Mouse (Mus musculus): Measurements from ENCODE around the gene Ecd. TPM values are rescaled to one million over a fixed set of nuclear protein-coding genes. Genes with fewer than 3 reads are reported as not detected.

Gene Ecd
- polyA plus RNA-seq, 1 experiment from 2014 or later: 61.9 TPM

GRCm38 (mm10) chr14:20370798-20371197 lies 22.9 kb upstream of the Ecd start:
- Histone ChIP-seq H3K27ac (no peak overlapping the region), H3K9ac (no peak overlapping the region), H3K4me3 (no peak overlapping the region), H3K9me3 (no peaks in the 10 kb centered on the region), H3K27me3 (replicated peaks) (no peaks in the 10 kb centered on the region), H3K4me2 (replicated peaks) (no peak overlapping the region), H3K36me3 (peaks cover 38% of the 10 kb centered on the region), H3K4me1 (no peaks in the 10 kb centered on the region)
- ATAC-seq (ENCODE audit: low FRiP score, low read depth): no peak
- WGBS: 86% methylated on average over 7 of the region's 7 CpGs

GRCm38 (mm10) chr14:20368271-20368670 lies 20.4 kb upstream of the Ecd start:
- Histone ChIP-seq H3K4me3 (no peak overlapping the region), H3K4me2 (replicated peaks) (no peak overlapping the region), H3K9ac (no peak overlapping the region), H3K27ac (no peak overlapping the region), H3K4me1 (no peaks in the 10 kb centered on the region), H3K9me3 (no peaks in the 10 kb centered on the region), H3K27me3 (replicated peaks) (no peaks in the 10 kb centered on the region), H3K36me3 (peaks cover 46% of the 10 kb centered on the region)
- WGBS: 93% methylated on average over 3 of the region's 3 CpGs
- no peak for ATAC-seq (ENCODE audit: low FRiP score, low read depth)

GRCm38 (mm10) chr14:20363230-20363629 lies 15.3 kb upstream of the Ecd start:
- WGBS: 94% methylated on average over 4 of the region's 4 CpGs
- no peak overlapping the region for H3K4me2 ChIP-seq (replicated peaks)
- H3K27me3 ChIP-seq (replicated peaks): no peaks in the 10 kb centered on the region
- peaks cover 75% of the 10 kb centered on the region for H3K36me3 ChIP-seq
- no peaks in the 10 kb centered on the region for H3K9me3 ChIP-seq
- no peak for ATAC-seq (ENCODE audit: low FRiP score, low read depth)
- H3K27ac ChIP-seq: no peak overlapping the region
- H3K4me1 ChIP-seq: no peaks in the 10 kb centered on the region
- no peak overlapping the region for H3K9ac ChIP-seq
- H3K4me3 ChIP-seq: no peak overlapping the region

GRCm38 (mm10) chr14:20347441-20347990 lies 405 bp downstream of the Ecd start:
- Histone ChIP-seq H3K9me3 (no peaks in the 10 kb centered on the region), H3K4me1 (peaks cover 12% of the 10 kb centered on the region), H3K27ac (0 out of 2 replicates have a peak overlapping the region, but pooled peaks have one; percentile 27), H3K36me3 (peaks cover 21% of the 10 kb centered on the region), H3K9ac (peak overlapping the region; percentile 86), H3K4me2 (replicated peaks) (peak overlapping the region; percentile 78), H3K4me3 (peak overlapping the region; percentile 66), H3K27me3 (replicated peaks) (no peaks in the 10 kb centered on the region)
- WGBS: 4% methylated on average over 15 of the region's 15 CpGs
- ATAC-seq (ENCODE audit: low FRiP score, low read depth): peak; percentile 38; the same call in 1 of the 2 replicates

GRCm38 (mm10) chr14:20345885-20346284 lies 2.0 kb downstream of the Ecd start:
- Histone ChIP-seq H3K4me3 (no peak overlapping the region), H3K9me3 (no peaks in the 10 kb centered on the region), H3K36me3 (peaks cover 26% of the 10 kb centered on the region), H3K27ac (no peak overlapping the region), H3K9ac (no peak overlapping the region), H3K4me1 (peaks cover 12% of the 10 kb centered on the region), H3K27me3 (replicated peaks) (no peaks in the 10 kb centered on the region), H3K4me2 (replicated peaks) (no peak overlapping the region)
- 93% methylated on average over 9 of the region's 9 CpGs for WGBS
- no peak for ATAC-seq (ENCODE audit: low FRiP score, low read depth)

GRCm38 (mm10) chr14:20340866-20341265 lies 7.1 kb downstream of the Ecd start:
- no peak for ATAC-seq (ENCODE audit: low FRiP score, low read depth)
- Histone ChIP-seq H3K4me3 (no peak overlapping the region), H3K9me3 (no peaks in the 10 kb centered on the region), H3K4me1 (no peaks in the 10 kb centered on the region), H3K36me3 (peaks cover 50% of the 10 kb centered on the region), H3K27ac (no peak overlapping the region), H3K4me2 (replicated peaks) (no peak overlapping the region), H3K27me3 (replicated peaks) (no peaks in the 10 kb centered on the region), H3K9ac (no peak overlapping the region)
- 85% methylated on average over 7 of the region's 7 CpGs for WGBS

- Histone ChIP-seq H3K27me3 (replicated peaks) (no peaks in the 10 kb centered on the region), H3K27ac (no peak overlapping the region), H3K4me1 (no peaks in the 10 kb centered on the region), H3K4me3 (no peak overlapping the region), H3K9me3 (no peaks in the 10 kb centered on the region), H3K9ac (no peak overlapping the region), H3K36me3 (peaks cover 52% of the 10 kb centered on the region), H3K4me2 (replicated peaks) (no peak overlapping the region)
- WGBS: 84% methylated on average over 8 of the region's 8 CpGs
- ATAC-seq (ENCODE audit: low FRiP score, low read depth): no peak
Measured at GRCm38 (mm10) chr14:20340149-20340548, 7.8 kb downstream of the Ecd start.

- ATAC-seq (ENCODE audit: low FRiP score, low read depth): no peak
- 96% methylated on average over 5 of the region's 5 CpGs for WGBS
- Histone ChIP-seq H3K27me3 (replicated peaks) (no peaks in the 10 kb centered on the region), H3K4me1 (no peaks in the 10 kb centered on the region), H3K9me3 (no peaks in the 10 kb centered on the region), H3K4me3 (no peak overlapping the region), H3K36me3 (peaks cover 52% of the 10 kb centered on the region), H3K9ac (no peak overlapping the region), H3K27ac (no peak overlapping the region), H3K4me2 (replicated peaks) (no peak overlapping the region)
Measured at GRCm38 (mm10) chr14:20339415-20339814, 8.5 kb downstream of the Ecd start.

GRCm38 (mm10) chr14:20331316-20331715 lies 16.6 kb downstream of the Ecd start:
- H3K9me3 ChIP-seq: no peaks in the 10 kb centered on the region
- 96% methylated on average over 4 of the region's 4 CpGs for WGBS
- H3K4me3 ChIP-seq: no peak overlapping the region
- no peak overlapping the region for H3K4me2 ChIP-seq (replicated peaks)
- no peak for ATAC-seq (ENCODE audit: low FRiP score, low read depth)
- peaks cover 67% of the 10 kb centered on the region for H3K36me3 ChIP-seq
- H3K27me3 ChIP-seq (replicated peaks): no peaks in the 10 kb centered on the region
- no peaks in the 10 kb centered on the region for H3K4me1 ChIP-seq
- no peak overlapping the region for H3K27ac ChIP-seq
- no peak overlapping the region for H3K9ac ChIP-seq

- 83% methylated on average over 9 of the region's 9 CpGs for WGBS
- H3K27ac ChIP-seq: no peak overlapping the region
- H3K9me3 ChIP-seq: no peaks in the 10 kb centered on the region
- no peak overlapping the region for H3K4me2 ChIP-seq (replicated peaks)
- no peak overlapping the region for H3K4me3 ChIP-seq
- H3K27me3 ChIP-seq (replicated peaks): no peaks in the 10 kb centered on the region
- peaks cover 70% of the 10 kb centered on the region for H3K36me3 ChIP-seq
- no peaks in the 10 kb centered on the region for H3K4me1 ChIP-seq
- ATAC-seq (ENCODE audit: low FRiP score, low read depth): no peak
- no peak overlapping the region for H3K9ac ChIP-seq
Measured at GRCm38 (mm10) chr14:20328474-20328873, 19.4 kb downstream of the Ecd start.

GRCm38 (mm10) chr14:20324196-20324595 lies 23.7 kb downstream of the Ecd start:
- Histone ChIP-seq H3K4me3 (no peak overlapping the region), H3K36me3 (peaks cover 70% of the 10 kb centered on the region), H3K9ac (no peak overlapping the region), H3K4me2 (replicated peaks) (no peak overlapping the region), H3K9me3 (no peaks in the 10 kb centered on the region), H3K4me1 (no peaks in the 10 kb centered on the region), H3K27ac (no peak overlapping the region), H3K27me3 (replicated peaks) (no peaks in the 10 kb centered on the region)
- ATAC-seq (ENCODE audit: low FRiP score, low read depth): no peak
- WGBS: 95% methylated on average over 9 of the region's 9 CpGs

GRCm38 (mm10) chr14:20319420-20319819 lies 28.5 kb downstream of the Ecd start:
- no peak overlapping the region for H3K4me3 ChIP-seq
- no peak for ATAC-seq (ENCODE audit: low FRiP score, low read depth)
- H3K9me3 ChIP-seq: no peaks in the 10 kb centered on the region
- H3K9ac ChIP-seq: no peak overlapping the region
- H3K4me1 ChIP-seq: no peaks in the 10 kb centered on the region
- H3K27ac ChIP-seq: no peak overlapping the region
- H3K27me3 ChIP-seq (replicated peaks): no peaks in the 10 kb centered on the region
- H3K36me3 ChIP-seq: peaks cover 39% of the 10 kb centered on the region
- WGBS: 84% methylated on average over 3 of the region's 3 CpGs
- no peak overlapping the region for H3K4me2 ChIP-seq (replicated peaks)

GRCm38 (mm10) chr14:20315137-20315536 lies 32.8 kb downstream of the Ecd start:
- no peaks in the 10 kb centered on the region for H3K27me3 ChIP-seq (replicated peaks)

More at GRCm38 (mm10) chr14:20315137-20315536, 32.8 kb downstream of the Ecd start:
- Histone ChIP-seq H3K4me3 (no peak overlapping the region), H3K4me2 (replicated peaks) (no peak overlapping the region), H3K4me1 (no peaks in the 10 kb centered on the region), H3K36me3 (peaks cover 22% of the 10 kb centered on the region), H3K27ac (no peak overlapping the region), H3K9me3 (no peaks in the 10 kb centered on the region), H3K9ac (no peak overlapping the region)
- no peak for ATAC-seq (ENCODE audit: low FRiP score, low read depth)
- 77% methylated on average over 1 of the region's 1 CpGs for WGBS
